Mouse (Mus musculus) layer of hippocampus, adult 9-10 months (tissue): Measurements from ENCODE around the gene Gm13088.
"Not testable (repeated sequence)": the region's sequence is repeated elsewhere in the genome, so short reads cannot be mapped to it uniquely, and the experiment has no call there.

Experiments
- DNase-seq: peaks from one replicate; pipeline ENCODE4 v3.0.0; 2022; ENCODE audit warnings: low spot score

Gm13088 gene

GRCm38 (mm10) chr4:143657146-143657545 is at the start of gene Gm13088:
Gm13088 (minus strand) TSS chr4:143657246.
- DNase-seq: not testable (repeated sequence)

GRCm38 (mm10) chr4:143702611-143703010 is 45.6 kb upstream of the Gm13088 start, which contains the start of gene Gm13089:
Gm13089 (minus strand) TSS chr4:143702711.
- no peak for DNase-seq

- not testable (repeated sequence) for DNase-seq
Observed at GRCm38 (mm10) chr4:143618101-143618500, 38.9 kb downstream of the Gm13088 start.

GRCm38 (mm10) chr4:143614703-143615102 is 42.3 kb downstream of the Gm13088 start, which contains the start of gene Gm13083:
Gm13083 (plus strand) TSS chr4:143615003.
- not testable (repeated sequence) for DNase-seq

GRCm38 (mm10) chr4:143611927-143612326 is 45.1 kb downstream of the Gm13088 start:
- not testable (repeated sequence) for DNase-seq
